Mouse (Mus musculus): ENCODE data around the gene Tmed9. TPM values are rescaled to one million over a fixed set of nuclear protein-coding genes. Genes with fewer than 3 reads are reported as not detected.

The Tmed9 gene
- 166 and 175 TPM in 2 replicates for polyA plus RNA-seq (2015; fragmentation: Nextera tagmentation; extraction: Ambion mirVana)

DNA sequence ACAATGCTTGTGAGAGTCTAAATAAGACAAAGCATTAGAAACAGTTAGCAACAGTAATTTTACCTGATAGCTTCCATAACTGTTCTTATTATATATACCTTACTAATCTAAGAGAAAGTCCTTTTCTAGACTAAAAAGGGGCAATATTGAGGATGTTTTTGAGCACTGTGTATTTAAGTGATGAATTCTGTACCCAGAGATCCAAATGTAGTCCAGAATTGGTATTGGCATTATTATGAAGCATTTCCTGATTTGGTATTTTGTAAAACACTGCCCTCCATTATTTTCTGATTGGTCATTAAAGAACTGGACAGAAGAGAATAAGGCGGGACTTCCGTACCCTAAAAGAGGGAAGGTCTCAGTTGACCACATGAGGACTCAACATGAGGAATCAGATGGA lies at the start of gene Tmed9:
TSS of gene Tmed9 (plus strand) at position 301 of the 400 bp plus-strand sequence.
- WGBS = 96% methylated on average over 2 of the region's 2 CpGs
- Histone ChIP-seq H3K27me3 (no peaks in the 10 kb centered on the region), H3K9ac (no peak within 1 kb of the TSS), H3K4me2 (replicated peaks) (no peak within 1 kb of the TSS), H3K4me1 (peaks cover 18% of the 10 kb centered on the region), H3K36me3 (peaks cover 4% of the 10 kb centered on the region; the same call in 1 of the 2 replicates), H3K27ac (no peak within 1 kb of the TSS), H3K9me3 (peaks cover 6% of the 10 kb centered on the region), H3K4me3 (no peak within 1 kb of the TSS)
- no peak for ATAC-seq (ENCODE audit: low FRiP score, low read depth)

DNA sequence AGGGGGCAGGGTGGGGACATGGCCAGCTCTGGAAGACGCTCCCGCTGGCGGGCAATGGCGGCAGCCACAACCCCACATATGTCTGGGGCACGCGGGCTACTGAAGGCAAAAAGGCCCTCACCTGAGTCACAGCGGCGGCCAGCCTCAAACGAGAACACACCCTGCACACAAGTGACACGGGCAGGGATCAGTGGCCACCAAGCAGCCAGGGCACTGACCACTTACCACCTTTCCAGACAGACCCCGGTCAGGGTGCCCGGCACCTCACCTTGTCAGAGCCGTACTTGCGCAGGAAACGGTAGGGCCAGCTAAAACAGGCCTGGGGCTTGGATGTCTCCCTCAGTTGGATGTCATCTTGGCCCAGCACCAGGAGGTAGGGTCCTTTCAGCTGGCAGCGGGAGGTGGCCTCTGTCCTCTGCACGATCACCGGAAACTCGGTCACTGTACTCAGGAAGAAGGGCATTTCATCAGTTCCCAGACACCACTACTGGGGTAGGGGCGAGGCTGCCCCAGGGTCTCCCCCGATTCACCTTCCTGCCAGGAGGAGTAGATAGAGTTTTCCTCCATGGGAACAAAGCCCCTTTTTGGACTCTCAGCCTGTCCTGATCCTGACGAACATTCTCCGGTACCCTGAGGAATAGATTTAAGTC lies 49.5 kb upstream of the Tmed9 start:
- H3K27me3 ChIP-seq = no peaks in the 10 kb centered on the region
- no peaks in the 10 kb centered on the region for H3K9me3 ChIP-seq
- H3K27ac ChIP-seq = no peak overlapping the region
- peaks cover 1% of the 10 kb centered on the region for H3K36me3 ChIP-seq
- H3K9ac ChIP-seq = no peak overlapping the region
- ATAC-seq (ENCODE audit: low FRiP score, low read depth) = no peak
- H3K4me1 ChIP-seq = no peaks in the 10 kb centered on the region
- WGBS = 90% methylated on average over 23 of the region's 23 CpGs
- no peak overlapping the region for H3K4me2 ChIP-seq (replicated peaks)
- no peak overlapping the region for H3K4me3 ChIP-seq

DNA sequence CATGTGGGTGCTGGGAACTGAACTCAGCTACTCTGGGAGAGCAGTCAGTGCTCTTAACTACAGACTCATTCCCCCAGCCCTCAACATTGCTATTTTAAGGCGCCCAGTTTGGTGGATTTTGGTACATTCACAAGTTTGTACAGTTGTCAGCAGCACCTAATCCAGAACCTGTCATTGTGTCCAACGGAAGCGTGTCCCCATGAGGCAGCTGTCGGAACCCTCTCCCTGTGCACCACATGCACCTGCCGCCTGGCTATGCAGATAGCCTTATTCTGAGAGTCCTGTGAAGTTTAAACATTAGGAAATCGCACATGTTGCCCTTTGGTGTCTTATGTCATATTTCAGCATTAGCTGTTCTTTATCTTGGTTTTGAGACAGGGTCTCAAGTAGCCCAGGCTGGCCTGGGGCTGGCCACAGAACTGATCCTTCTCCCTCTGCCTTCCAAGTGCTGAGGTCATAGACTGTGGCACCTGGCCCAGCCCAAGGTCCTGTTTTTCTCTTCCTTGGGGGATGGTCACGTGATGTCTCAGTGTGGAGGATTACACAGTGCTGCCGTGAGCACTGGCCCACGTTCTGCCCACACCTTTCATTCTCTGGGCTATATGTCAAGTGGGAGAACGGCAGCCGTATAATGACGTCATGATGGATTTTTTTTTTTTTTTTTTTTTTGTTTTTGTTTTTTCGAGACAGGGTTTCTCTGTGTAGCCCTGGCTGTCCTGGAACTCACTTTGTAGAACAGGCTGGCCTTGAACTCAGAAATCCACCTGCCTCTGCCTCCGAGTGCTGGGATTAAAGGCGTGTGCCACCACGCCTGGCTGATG lies 47.6 kb upstream of the Tmed9 start:
- Histone ChIP-seq H3K4me1 (no peaks in the 10 kb centered on the region), H3K9me3 (no peaks in the 10 kb centered on the region), H3K4me3 (no peak overlapping the region), H3K27ac (no peak overlapping the region), H3K9ac (no peak overlapping the region), H3K27me3 (no peaks in the 10 kb centered on the region), H3K4me2 (replicated peaks) (no peak overlapping the region), H3K36me3 (peaks cover 20% of the 10 kb centered on the region)
- WGBS = 84% methylated on average over 16 of the region's 16 CpGs
- no peak for ATAC-seq (ENCODE audit: low FRiP score, low read depth)

DNA sequence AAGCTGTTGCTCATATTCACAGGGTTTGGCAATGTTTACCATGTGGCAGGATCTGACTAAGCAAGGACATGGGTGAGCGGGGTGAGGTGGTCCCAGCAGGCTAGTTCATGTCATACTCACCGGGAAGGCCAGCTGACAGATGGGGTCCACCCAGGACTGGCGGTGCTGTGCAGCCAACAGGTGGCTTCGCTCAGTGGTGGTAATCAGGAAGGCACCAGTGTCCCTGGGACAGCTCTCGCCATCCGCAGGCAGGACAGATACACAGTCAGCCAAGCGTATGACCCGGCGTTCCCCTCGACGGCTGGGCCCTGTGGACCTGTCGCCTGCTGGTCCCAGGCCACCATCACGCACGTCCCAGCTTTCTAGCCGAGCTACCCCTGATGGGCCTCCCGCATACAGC lies 46.3 kb upstream of the Tmed9 start:
- no peak overlapping the region for H3K4me2 ChIP-seq (replicated peaks)
- H3K4me1 ChIP-seq = no peaks in the 10 kb centered on the region
- H3K9ac ChIP-seq = no peak overlapping the region
- WGBS = 86% methylated on average over 16 of the region's 16 CpGs
- H3K36me3 ChIP-seq = peaks cover 33% of the 10 kb centered on the region
- no peak; the same call in 1 of the 2 replicates for ATAC-seq (ENCODE audit: low FRiP score, low read depth)
- no peak overlapping the region for H3K27ac ChIP-seq
- H3K4me3 ChIP-seq = no peak overlapping the region
- no peaks in the 10 kb centered on the region for H3K27me3 ChIP-seq
- H3K9me3 ChIP-seq = no peaks in the 10 kb centered on the region

DNA sequence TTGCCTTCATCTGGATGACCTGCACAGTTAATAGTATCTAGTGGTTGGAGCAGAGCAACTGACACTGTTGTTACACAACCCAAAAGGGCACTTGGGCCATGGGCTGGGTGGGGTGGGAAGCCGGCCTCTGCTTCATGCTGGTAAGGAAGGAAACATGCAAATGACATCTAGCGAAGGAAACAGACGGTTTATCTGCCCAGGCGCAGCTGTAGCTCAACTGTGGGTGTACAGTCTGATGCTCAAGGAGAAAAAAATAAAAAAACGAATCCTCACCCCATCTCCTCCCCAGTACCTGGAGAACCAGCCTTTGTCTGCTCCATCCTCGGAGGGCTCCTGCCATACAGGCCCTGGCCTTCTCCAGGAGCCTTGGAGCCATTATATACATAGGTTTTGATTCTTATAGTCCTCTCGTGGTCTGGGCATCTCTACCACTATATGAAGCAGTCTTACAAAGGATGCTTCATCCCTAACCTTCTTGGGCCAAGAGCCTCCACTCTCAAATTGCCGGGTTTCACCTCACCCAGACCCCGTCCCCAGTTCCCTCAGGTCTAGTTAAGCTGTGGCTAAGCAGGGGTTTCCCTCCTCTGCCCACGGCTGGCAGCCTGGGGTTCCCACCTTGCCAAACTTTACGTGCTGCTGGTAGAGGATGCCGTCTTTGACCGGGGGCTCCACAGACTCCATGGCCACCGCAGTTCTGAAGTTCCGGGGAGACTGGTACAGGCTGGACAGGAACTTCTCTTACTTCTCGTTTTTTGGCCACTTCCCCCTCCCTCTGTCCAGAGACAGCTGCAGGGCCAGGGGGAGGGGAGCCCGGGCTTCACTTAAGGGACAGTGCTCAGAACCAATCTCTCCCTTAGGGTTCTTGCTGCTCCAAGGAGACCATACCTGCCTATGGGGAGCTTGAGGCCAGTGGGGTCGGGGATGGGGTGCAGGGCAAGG lies 45.4 kb upstream of the Tmed9 start:
- no peak overlapping the region for H3K4me2 ChIP-seq (replicated peaks)
- H3K4me3 ChIP-seq = no peak overlapping the region
- H3K27ac ChIP-seq = no peak overlapping the region
- no peaks in the 10 kb centered on the region for H3K9me3 ChIP-seq
- H3K27me3 ChIP-seq = no peaks in the 10 kb centered on the region
- no peak overlapping the region for H3K9ac ChIP-seq
- no peaks in the 10 kb centered on the region for H3K4me1 ChIP-seq
- H3K36me3 ChIP-seq = peaks cover 42% of the 10 kb centered on the region
- 75% methylated on average over 18 of the region's 18 CpGs for WGBS
- no peak for ATAC-seq (ENCODE audit: low FRiP score, low read depth)

DNA sequence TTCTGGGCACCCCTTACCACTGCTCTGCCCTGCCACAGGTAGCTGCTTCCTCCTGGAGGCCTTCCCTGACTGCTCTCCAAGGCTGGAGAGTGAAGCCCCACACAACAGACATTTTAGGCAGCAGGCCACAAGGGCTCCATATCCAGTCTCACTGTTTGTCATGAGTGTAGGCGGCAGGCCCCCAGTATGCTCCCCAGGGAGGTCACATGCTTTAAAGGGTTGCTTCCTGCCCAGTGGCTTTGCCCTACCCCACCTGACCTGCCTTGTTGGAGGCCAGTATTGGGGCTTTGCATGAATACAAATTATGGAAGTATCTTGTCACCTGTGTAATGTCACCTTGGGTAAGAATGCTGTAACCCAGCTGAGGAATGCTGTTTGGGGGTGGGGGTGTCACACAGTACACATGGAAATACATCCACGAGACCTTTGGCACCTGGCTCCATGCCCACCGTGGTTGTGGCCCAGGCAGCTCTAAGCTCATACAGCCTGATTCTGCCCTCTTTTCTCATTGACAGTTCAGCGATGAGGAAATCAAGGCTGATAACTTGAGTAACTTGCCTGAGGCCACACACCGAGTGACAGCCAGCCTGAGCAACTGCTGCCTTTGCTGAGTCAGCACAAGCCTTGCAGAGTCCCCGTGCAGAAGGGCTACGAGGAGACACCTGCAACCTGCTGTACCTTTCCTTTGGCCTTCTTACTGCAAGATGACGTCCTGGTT lies 44.2 kb upstream of the Tmed9 start, which contains the start of gene Dok3:
TSS of gene Dok3 (minus strand) at position 99 of the 718 bp plus-strand sequence.
- Histone ChIP-seq H3K27me3 (no peaks in the 10 kb centered on the region), H3K9ac (no peak within 1 kb of the TSS), H3K36me3 (peaks cover 54% of the 10 kb centered on the region), H3K9me3 (no peaks in the 10 kb centered on the region), H3K27ac (no peak within 1 kb of the TSS), H3K4me1 (no peaks in the 10 kb centered on the region), H3K4me3 (no peak within 1 kb of the TSS), H3K4me2 (replicated peaks) (no peak within 1 kb of the TSS)
- no peak for ATAC-seq (ENCODE audit: low FRiP score, low read depth)
- WGBS = 77% methylated on average over 8 of the region's 8 CpGs

DNA sequence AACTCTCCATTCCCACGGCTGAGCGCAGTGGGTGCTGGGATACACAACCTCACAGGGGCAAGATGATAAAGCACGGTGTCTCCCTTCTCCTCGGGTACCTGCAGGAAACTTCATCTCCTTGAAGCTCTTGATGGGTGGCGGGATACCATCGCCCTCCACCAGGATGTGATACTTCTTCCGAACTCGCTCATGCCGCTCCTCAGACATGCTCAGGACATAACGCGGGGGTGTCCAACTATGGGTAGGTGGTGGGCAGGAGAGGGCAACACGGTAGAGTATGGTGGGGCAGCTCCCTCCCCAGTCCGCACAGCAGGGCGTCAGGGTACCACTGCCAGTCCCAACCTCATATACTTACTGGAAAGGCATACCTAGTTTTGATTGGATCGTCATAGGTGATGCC lies 38.3 kb upstream of the Tmed9 start:
- peak overlapping the region; percentile 86 for H3K9ac ChIP-seq
- 93% methylated on average over 15 of the region's 15 CpGs for WGBS
- no peaks in the 10 kb centered on the region for H3K9me3 ChIP-seq
- no peak for ATAC-seq (ENCODE audit: low FRiP score, low read depth)
- H3K4me2 ChIP-seq (replicated peaks) = peak overlapping the region; percentile 94
- no peaks in the 10 kb centered on the region for H3K27me3 ChIP-seq
- H3K4me1 ChIP-seq = peaks cover 16% of the 10 kb centered on the region
- peaks cover 80% of the 10 kb centered on the region for H3K36me3 ChIP-seq
- H3K4me3 ChIP-seq = peak overlapping the region; percentile 62
- no peak overlapping the region for H3K27ac ChIP-seq

DNA sequence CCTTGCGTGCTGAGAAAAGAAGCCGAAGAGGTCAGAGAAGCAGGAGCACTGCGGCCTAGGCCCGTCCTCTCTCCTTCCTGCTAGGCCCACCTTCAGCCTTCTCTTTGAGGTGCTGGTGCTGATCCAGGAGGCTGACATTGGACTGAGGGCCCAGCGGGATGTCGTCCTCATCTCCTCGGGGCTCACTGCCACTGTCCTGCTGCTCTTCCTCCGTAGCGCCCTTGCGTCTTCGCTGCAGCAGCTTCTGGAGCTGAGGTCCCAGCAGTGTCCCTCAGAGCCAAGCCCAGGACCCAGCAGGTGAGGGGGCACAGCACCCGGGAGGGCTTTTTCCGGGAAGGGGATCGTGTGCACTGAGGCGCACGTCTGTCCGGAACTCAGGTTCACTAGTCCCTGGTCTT lies 37.7 kb upstream of the Tmed9 start:
- peaks cover 16% of the 10 kb centered on the region for H3K4me1 ChIP-seq
- peak overlapping the region; percentile 86 for H3K9ac ChIP-seq
- no peaks in the 10 kb centered on the region for H3K27me3 ChIP-seq
- peak overlapping the region; percentile 62 for H3K4me3 ChIP-seq
- ATAC-seq (ENCODE audit: low FRiP score, low read depth) = no peak
- H3K36me3 ChIP-seq = peaks cover 80% of the 10 kb centered on the region
- no peaks in the 10 kb centered on the region for H3K9me3 ChIP-seq
- WGBS = 16% methylated on average over 17 of the region's 17 CpGs
- no peak overlapping the region for H3K27ac ChIP-seq
- peak overlapping the region; percentile 94 for H3K4me2 ChIP-seq (replicated peaks)

DNA sequence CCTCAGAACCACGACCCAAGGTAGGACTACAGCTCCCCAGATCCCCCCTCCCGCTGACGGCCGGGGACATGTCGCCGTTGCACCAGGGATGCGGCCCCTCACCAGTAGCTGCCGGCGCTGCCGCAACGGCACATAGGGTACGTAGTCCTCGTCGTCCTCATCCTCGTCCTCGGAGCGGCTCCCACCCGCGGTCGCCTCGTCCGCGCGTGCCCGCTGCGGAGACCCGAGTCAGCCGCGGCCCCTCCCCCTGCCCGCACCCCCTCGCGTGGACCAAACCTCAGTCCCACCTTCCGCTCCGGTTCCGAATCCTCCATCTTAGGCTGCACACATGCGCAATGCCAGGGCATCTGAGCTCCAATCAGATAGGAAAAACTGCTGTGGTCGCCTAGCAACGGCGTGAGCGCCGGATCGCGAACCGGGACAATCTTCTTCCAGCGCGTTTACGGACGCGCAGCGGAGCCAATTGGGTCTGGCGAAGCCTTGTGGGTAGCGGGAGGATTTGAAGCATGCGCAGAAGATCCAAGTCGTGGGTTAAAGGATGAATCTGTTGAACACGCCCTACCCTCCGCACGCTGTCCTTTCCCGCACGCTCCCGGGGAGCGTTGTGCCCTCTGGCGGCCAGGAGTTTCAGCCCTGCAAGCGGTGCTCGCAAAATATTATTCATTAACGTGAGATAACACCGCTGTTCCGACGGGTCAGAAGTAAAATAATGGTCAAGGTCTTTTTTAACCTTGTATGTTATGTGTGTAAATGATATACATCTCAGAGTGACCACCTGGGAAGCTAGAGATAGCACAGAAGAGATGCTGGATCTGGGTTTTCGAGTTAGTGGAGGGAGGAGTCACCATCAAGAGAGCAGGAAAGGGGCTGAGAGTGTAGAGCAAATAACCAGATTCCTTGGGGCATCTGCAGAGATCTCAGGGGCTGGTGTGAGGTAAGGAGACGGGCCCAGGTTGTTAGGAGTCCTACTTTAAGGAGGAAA lies 37.0 kb upstream of the Tmed9 start, which contains the start of gene Ddx41:
TSS of gene Ddx41 (minus strand) at position 465 of the 982 bp plus-strand sequence.
- Histone ChIP-seq H3K27ac (peak within 1 kb of the TSS; percentile 55; the same call in 1 of the 2 replicates), H3K9me3 (no peaks in the 10 kb centered on the region), H3K4me3 (peak within 1 kb of the TSS; percentile 62), H3K9ac (peak within 1 kb of the TSS; percentile 86), H3K4me2 (replicated peaks) (peak within 1 kb of the TSS; percentile 94), H3K27me3 (no peaks in the 10 kb centered on the region), H3K36me3 (peaks cover 80% of the 10 kb centered on the region), H3K4me1 (peaks cover 16% of the 10 kb centered on the region)
- under 1% methylated on average over 70 of the region's 70 CpGs for WGBS
- ATAC-seq (ENCODE audit: low FRiP score, low read depth) = peak; percentile 98

DNA sequence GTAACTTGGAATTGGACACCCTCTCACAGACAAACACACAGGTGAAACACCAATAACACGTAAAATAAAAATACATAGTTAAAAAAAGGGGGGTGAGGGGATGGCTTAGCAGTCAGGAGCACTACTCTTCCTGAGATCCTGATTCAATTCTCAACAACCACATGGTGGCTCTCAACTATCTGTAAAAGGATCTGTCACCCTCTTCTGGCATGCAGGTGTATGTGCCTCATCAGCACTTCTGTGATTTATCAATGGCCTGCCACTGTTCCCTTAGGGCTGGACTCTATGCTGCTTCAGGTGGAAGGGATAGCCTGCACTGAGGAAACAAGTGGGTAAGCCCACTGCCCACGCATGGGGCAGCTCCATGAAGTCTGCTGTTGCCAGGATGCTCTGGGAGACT lies 32.6 kb upstream of the Tmed9 start:
- Histone ChIP-seq H3K27me3 (no peaks in the 10 kb centered on the region), H3K9ac (no peak overlapping the region), H3K27ac (no peak overlapping the region), H3K4me3 (no peak overlapping the region), H3K9me3 (no peaks in the 10 kb centered on the region), H3K36me3 (peaks cover 87% of the 10 kb centered on the region), H3K4me1 (peaks cover 4% of the 10 kb centered on the region; the same call in 1 of the 2 replicates), H3K4me2 (replicated peaks) (no peak overlapping the region)
- ATAC-seq (ENCODE audit: low FRiP score, low read depth) = no peak
- WGBS = 85% methylated on average over 2 of the region's 2 CpGs

Measured in limb, embryonic 13.5 days (tissue).